Mouse (Mus musculus) liver, embryonic 13.5 days (tissue): ENCODE results near the gene Dmac2. TPM values are rescaled to one million over a fixed set of nuclear protein-coding genes. Genes with fewer than 3 reads are reported as not detected.
"Not testable (repeated sequence)": the region's sequence is repeated elsewhere in the genome, so short reads cannot be mapped to it uniquely, and the experiment has no call there.

ENCODE experiments used
- ATAC-seq: fragments of 200-750 bp; cut with Nextera tagmentation; 2 replicates; pipeline ENCODE4 v1.8.0; 2017; ENCODE audit warnings: low read depth, mild to moderate bottlenecking, moderate number of reproducible peaks, moderate library complexity
- DNase-seq: peaks from one replicate; pipeline ENCODE4 v3.0.0; 2022
- H3K27ac ChIP-seq: fragments of 300-500 bp; sonication (generic); 2 replicates; pipeline ENCODE4 v1.5.1; 2015; ENCODE audit warnings: moderate library complexity, mild to moderate bottlenecking, inconsistent platforms
- H3K27me3 ChIP-seq: fragments of 300-500 bp; sonication (generic); 2 replicates; pipeline ENCODE4 v1.6.1; 2015; ENCODE audit warnings: mild to moderate bottlenecking, inconsistent platforms
- H3K36me3 ChIP-seq: fragments of 300-500 bp; sonication (generic); 2 replicates; pipeline ENCODE4 v1.6.1; 2015; ENCODE audit warnings: mild to moderate bottlenecking, inconsistent platforms
- H3K4me1 ChIP-seq: fragments of 300-500 bp; sonication (generic); replicated peaks from 2 replicates; pipeline ENCODE4 v1.6.1; 2015; ENCODE audit warnings: inconsistent platforms
- H3K4me2 ChIP-seq: fragments of 300-500 bp; sonication (generic); 2 replicates; pipeline ENCODE4 v1.6.1; 2015; ENCODE audit warnings: inconsistent platforms, mild to moderate bottlenecking, moderate library complexity
- H3K4me3 ChIP-seq: fragments of 300-500 bp; sonication (generic); replicated peaks from 2 replicates; pipeline ENCODE4 v1.5.1; 2015; ENCODE audit warnings: mild to moderate bottlenecking, inconsistent platforms
- H3K9ac ChIP-seq: fragments of 300-500 bp; sonication (generic); 2 replicates; pipeline ENCODE4 v1.6.1; 2015; ENCODE audit warnings: mild to moderate bottlenecking, inconsistent platforms
- H3K9me3 ChIP-seq: fragments of 300-500 bp; sonication (generic); replicated peaks from 2 replicates; pipeline ENCODE4 v1.6.1; 2016; ENCODE audit warnings: inconsistent platforms
- WGBS: fragments of 180-500 bp; shearing (Covaris S2); methylation state at CpG from one replicate; pipeline ENCODE4 v1.1.7; 2015; ENCODE audit not compliant: insufficient replicate concordance; 5-methylcytosine and 5-hydroxymethylcytosine counted together
- polyA plus RNA-seq: library from polyadenylated mRNA; unstranded; fragments of >200 nt; fragmentation: Nextera tagmentation; extraction: Ambion mirVana; gene quantifications from 2 replicates; pipeline ENCODE4 v1.2.1, GENCODE M21; 2015

The Dmac2 gene
- polyA plus RNA-seq = 10.4 and 11.3 TPM in 2 replicates

GRCm38 (mm10) chr7:25618865-25619721 is at the start of gene Dmac2:
Gene Dmac2, plus strand, starts transcription at chr7:25619414.
- peak within 1 kb of the TSS; percentile 67 for H3K4me3 ChIP-seq
- peak within 1 kb of the TSS; percentile 59 for H3K9ac ChIP-seq
- 1% methylated on average over 53 of the region's 53 CpGs for WGBS
- H3K4me2 ChIP-seq = peak within 1 kb of the TSS; percentile 73
- H3K36me3 ChIP-seq = peaks cover 13% of the 10 kb centered on the region; the same call in 1 of the 2 replicates
- H3K9me3 ChIP-seq = no peaks in the 10 kb centered on the region
- peak; percentile 87 for DNase-seq
- H3K27me3 ChIP-seq = no peaks in the 10 kb centered on the region
- ATAC-seq = peak; percentile 90
- H3K4me1 ChIP-seq = peaks cover 24% of the 10 kb centered on the region
- no peak within 1 kb of the TSS for H3K27ac ChIP-seq

- not testable (repeated sequence) for H3K27ac ChIP-seq, H3K4me1 ChIP-seq, H3K4me2 ChIP-seq, ATAC-seq, H3K9ac ChIP-seq, DNase-seq, H3K4me3 ChIP-seq, H3K36me3 ChIP-seq, H3K9me3 ChIP-seq, H3K27me3 ChIP-seq
- 55% methylated on average over 5 of the region's 5 CpGs for WGBS
Observed at GRCm38 (mm10) chr7:25573806-25574205, 45.4 kb upstream of the Dmac2 start.

GRCm38 (mm10) chr7:25575105-25575504 is 44.1 kb upstream of the Dmac2 start:
- no peak overlapping the region for H3K9ac ChIP-seq
- H3K27ac ChIP-seq = no peak overlapping the region
- no peak overlapping the region for H3K4me2 ChIP-seq
- H3K9me3 ChIP-seq = no peaks in the 10 kb centered on the region
- no peak overlapping the region for H3K4me3 ChIP-seq
- H3K4me1 ChIP-seq = peaks cover 3% of the 10 kb centered on the region; the same call in 1 of the 2 replicates
- H3K36me3 ChIP-seq = no peaks in the 10 kb centered on the region
- DNase-seq (no peak), ATAC-seq (no peak)
- no peaks in the 10 kb centered on the region for H3K27me3 ChIP-seq
- 70% methylated on average over 5 of the region's 5 CpGs for WGBS

DNA sequence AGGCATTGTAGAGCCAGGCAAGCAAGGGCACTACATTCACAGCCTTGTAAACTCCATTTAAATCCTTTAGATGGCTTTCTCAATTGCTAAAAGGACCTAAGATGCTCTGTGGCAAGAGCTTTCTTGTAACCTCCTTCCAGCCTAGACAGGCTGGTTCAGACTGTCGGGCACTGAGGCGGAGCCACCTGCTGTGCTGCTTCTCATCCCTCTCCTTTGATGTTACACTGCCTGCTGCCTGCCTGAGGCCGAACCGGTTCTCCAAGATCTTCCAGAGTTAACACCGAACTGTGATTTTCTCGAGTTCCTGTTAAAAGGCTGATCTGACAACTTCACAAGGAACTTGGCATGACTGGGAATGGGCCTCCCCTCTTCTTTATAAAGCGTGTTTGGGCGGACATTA is 43.3 kb upstream of the Dmac2 start:
- Histone ChIP-seq H3K9ac (no peak overlapping the region), H3K4me1 (peaks cover 3% of the 10 kb centered on the region; the same call in 1 of the 2 replicates), H3K36me3 (no peaks in the 10 kb centered on the region), H3K27ac (no peak overlapping the region), H3K4me2 (no peak overlapping the region), H3K27me3 (no peaks in the 10 kb centered on the region), H3K4me3 (no peak overlapping the region), H3K9me3 (no peaks in the 10 kb centered on the region)
- ATAC-seq = no peak
- DNase-seq = no peak
- WGBS = 37% methylated on average over 8 of the region's 8 CpGs

GRCm38 (mm10) chr7:25576308-25576707 is 42.9 kb upstream of the Dmac2 start:
- not testable (repeated sequence) for H3K9ac ChIP-seq, H3K36me3 ChIP-seq, H3K27me3 ChIP-seq, DNase-seq, H3K27ac ChIP-seq, H3K4me2 ChIP-seq, H3K9me3 ChIP-seq, H3K4me1 ChIP-seq, H3K4me3 ChIP-seq, ATAC-seq
- WGBS = 29% methylated on average over 6 of the region's 6 CpGs

DNA sequence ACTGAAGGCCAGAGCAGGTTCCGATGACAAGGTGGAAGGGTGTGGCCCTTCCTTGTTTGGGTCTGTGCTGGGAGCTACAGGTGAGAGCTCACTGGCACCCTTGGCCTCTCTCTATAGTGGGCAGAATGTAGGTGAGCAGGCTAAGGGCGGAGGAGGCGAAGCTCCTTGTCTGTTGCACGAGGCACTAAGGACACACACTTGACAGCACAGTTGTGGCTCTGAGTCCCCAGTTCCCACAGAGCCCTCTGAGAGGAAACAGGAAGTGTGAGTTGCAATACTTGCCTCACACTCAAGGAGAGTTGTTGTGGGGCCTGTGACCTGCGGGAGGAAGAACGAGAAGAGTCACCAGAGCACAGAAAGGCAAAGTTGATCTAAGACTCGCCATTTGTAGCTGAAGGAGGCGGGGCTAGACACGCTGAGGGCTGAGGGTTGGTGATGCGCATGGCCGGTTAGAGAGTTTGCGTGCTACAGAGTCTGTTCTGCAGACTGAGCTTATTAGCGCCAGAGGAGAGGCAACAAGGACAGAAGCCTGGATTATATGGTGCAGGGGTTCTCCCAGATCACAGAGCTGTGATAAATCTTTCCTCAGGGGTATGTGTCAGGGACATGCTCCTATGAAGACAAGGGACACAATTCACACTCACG is 42.3 kb upstream of the Dmac2 start:
- not testable (repeated sequence) for H3K9me3 ChIP-seq, H3K4me3 ChIP-seq, H3K4me1 ChIP-seq, H3K27ac ChIP-seq, H3K36me3 ChIP-seq, H3K9ac ChIP-seq, DNase-seq, H3K27me3 ChIP-seq, ATAC-seq, H3K4me2 ChIP-seq
- 56% methylated on average over 14 of the region's 14 CpGs for WGBS

DNA sequence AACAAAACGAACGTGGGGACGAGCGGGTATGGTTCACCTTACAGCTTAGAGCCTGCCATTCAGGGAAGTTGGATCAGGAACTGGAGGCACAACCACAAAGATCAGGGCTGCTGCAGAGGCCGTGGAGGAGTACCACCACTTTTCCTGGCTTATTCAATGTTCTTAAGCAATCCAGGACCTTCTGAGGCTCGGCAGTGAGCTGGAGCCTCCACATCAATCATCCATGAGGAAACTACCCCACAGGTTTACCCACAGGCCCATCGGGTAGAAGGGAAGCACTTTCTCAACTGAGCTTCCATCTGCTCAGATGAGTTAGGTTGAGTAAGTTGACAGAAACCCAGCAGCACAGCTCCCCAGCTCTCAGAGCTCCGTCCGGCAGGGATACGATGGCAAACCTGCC is 39.8 kb upstream of the Dmac2 start:
- H3K36me3 ChIP-seq = no peaks in the 10 kb centered on the region
- peaks cover 3% of the 10 kb centered on the region; the same call in 1 of the 2 replicates for H3K4me1 ChIP-seq
- WGBS = 58% methylated on average over 10 of the region's 10 CpGs

DNA sequence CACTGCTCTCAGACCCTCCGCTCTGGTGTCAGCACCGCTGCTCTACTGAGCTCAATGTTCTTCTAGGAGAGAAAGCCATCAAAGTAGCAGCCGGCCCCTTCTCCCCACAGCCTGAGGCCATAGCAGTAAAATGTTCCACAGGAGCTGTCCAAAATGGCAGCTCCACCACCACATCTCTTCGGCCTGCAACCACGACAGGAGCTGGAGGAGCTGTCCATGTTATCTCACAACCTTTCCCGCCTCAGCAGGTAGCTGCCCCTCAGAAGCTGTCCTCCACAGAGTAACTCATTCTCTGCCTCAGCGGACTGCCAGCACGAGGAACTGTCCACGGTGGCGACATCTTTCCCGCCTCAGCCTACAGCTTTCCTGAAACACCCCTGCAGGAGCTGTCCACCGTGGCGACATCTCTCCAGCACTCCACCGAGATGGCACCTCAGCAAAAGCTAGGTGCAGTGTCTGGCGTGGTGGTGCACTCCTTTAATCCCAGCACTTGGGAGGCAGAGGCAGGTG is 36.9 kb upstream of the Dmac2 start:
- H3K36me3 ChIP-seq = no peaks in the 10 kb centered on the region
- ATAC-seq (no peak), DNase-seq (no peak)
- H3K9ac ChIP-seq = no peak overlapping the region
- 66% methylated on average over 15 of the region's 15 CpGs for WGBS
- H3K4me3 ChIP-seq = no peak overlapping the region
- H3K9me3 ChIP-seq = no peaks in the 10 kb centered on the region
- no peak overlapping the region for H3K4me2 ChIP-seq
- no peaks in the 10 kb centered on the region for H3K4me1 ChIP-seq
- no peak overlapping the region for H3K27ac ChIP-seq
- H3K27me3 ChIP-seq = no peaks in the 10 kb centered on the region

More for the DNA sequence above, 39.8 kb upstream of the Dmac2 start:
- ATAC-seq (no peak), DNase-seq (no peak)
- no peak overlapping the region for H3K9ac ChIP-seq
- H3K9me3 ChIP-seq = no peaks in the 10 kb centered on the region
- no peak overlapping the region for H3K4me3 ChIP-seq
- H3K27me3 ChIP-seq = no peaks in the 10 kb centered on the region
- H3K4me2 ChIP-seq = no peak overlapping the region
- no peak overlapping the region for H3K27ac ChIP-seq

GRCm38 (mm10) chr7:25584651-25585050 is 34.6 kb upstream of the Dmac2 start:
- Histone ChIP-seq H3K36me3 (no peaks in the 10 kb centered on the region), H3K9ac (no peak overlapping the region), H3K27me3 (no peaks in the 10 kb centered on the region), H3K27ac (no peak overlapping the region), H3K4me3 (no peak overlapping the region), H3K4me1 (no peaks in the 10 kb centered on the region), H3K9me3 (no peaks in the 10 kb centered on the region), H3K4me2 (no peak overlapping the region)
- ATAC-seq (no peak), DNase-seq (no peak)
- WGBS = 72% methylated on average over 5 of the region's 5 CpGs

DNA sequence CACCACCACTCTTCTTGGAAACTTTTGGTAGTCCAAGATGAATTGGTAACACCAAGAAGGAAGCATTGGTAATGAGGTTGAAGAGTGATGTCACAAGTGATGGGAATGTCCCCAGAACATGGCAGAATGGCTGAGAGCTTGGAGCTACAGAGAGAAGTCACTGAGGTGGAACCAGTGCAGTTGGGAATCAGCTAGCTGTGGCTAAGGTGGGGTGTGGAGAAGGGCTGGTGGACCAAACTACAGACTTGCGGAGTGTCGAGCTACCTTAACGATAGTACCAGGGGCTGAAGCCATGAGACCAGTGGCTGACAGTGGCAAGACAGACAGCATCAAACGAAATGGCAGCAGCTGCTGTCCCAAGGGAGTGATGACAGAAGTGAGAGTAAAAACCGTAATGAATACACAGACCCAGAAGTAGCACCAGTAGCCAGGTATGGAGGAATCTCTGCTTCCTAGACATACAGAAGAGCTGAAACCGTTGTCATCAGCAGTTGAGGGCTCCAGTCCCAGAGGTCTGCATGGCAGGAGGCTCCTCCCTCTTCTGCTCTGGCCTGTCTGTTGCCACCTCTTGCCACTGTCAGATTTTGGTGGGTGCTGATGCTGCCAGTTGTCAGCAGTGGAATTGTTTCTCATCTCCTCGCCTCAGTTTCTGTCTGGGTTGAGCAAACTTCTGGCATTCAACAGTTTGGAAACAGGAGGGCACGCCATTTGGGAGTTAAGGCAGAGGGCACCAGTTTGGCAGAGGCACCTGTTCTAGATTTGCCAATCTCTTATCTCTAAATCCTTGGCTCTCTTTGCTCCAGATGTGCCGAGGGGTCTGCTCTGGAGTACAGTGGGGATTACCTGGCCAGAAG is 33.6 kb upstream of the Dmac2 start:
- ATAC-seq = no peak
- Histone ChIP-seq H3K4me2 (no peak overlapping the region), H3K9me3 (no peaks in the 10 kb centered on the region), H3K27me3 (no peaks in the 10 kb centered on the region), H3K4me3 (no peak overlapping the region), H3K4me1 (no peaks in the 10 kb centered on the region), H3K9ac (no peak overlapping the region), H3K36me3 (no peaks in the 10 kb centered on the region), H3K27ac (no peak overlapping the region)
- WGBS = 57% methylated on average over 9 of the region's 9 CpGs
- no peak for DNase-seq

DNA sequence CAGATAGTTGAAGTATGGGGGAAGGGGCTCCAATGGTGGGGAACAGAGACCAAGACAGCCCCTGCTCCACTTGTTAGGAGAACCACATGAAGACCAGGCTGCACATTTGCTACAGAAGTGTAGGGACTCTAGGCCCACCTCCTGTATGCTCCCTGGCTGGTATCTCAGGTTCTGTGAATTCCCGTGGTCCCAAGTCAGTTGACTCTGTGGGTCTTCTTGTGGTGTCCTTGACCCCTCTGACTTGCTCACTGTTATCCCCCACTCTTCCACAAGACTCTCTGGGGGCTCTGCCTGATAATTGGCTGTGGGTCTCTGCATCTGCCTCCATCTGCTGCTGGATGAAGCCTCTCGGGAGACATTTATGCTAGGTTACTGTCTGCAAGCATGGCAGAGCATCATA is 28.0 kb upstream of the Dmac2 start:
- no peaks in the 10 kb centered on the region for H3K9me3 ChIP-seq
- H3K4me3 ChIP-seq = no peak overlapping the region
- no peak for ATAC-seq
- WGBS = 58% methylated on average over 2 of the region's 2 CpGs
- no peaks in the 10 kb centered on the region for H3K27me3 ChIP-seq
- H3K27ac ChIP-seq = no peak overlapping the region
- H3K9ac ChIP-seq = no peak overlapping the region
- H3K4me2 ChIP-seq = no peak overlapping the region
- no peaks in the 10 kb centered on the region for H3K36me3 ChIP-seq
- no peak for DNase-seq
- no peaks in the 10 kb centered on the region for H3K4me1 ChIP-seq
